Mouse (Mus musculus) forebrain, embryonic 11.5 days (tissue): ENCODE measurements around the gene Rbak. TPM values are rescaled to one million over a fixed set of nuclear protein-coding genes. Genes with fewer than 3 reads are reported as not detected.
"Not testable (repeated sequence)": the region's sequence is repeated elsewhere in the genome, so short reads cannot be mapped to it uniquely, and the experiment has no call there.

ENCODE experiments used
- ATAC-seq: fragments of 200-750 bp; cut with Nextera tagmentation; replicated peaks from 2 replicates; pipeline ENCODE4 v1.8.0; 2017; ENCODE audit warnings: moderate TSS enrichment; ENCODE audit not compliant: low FRiP score
- DNase-seq: peaks from one replicate; pipeline ENCODE4 v3.0.0-alpha.2; 2017; ENCODE audit warnings: low spot score
- H3K27ac ChIP-seq: fragments of 300-500 bp; sonication (generic); 2 replicates; pipeline ENCODE4 v1.5.1; 2014; ENCODE audit warnings: low read depth, low read length
- H3K27me3 ChIP-seq: fragments of 300-500 bp; sonication (generic); 2 replicates; pipeline ENCODE4 v1.6.1; 2014; ENCODE audit warnings: mild to moderate bottlenecking, low read length, mixed read lengths; ENCODE audit not compliant: control insufficient read depth, insufficient read depth
- H3K36me3 ChIP-seq: fragments of 300-500 bp; sonication (generic); 2 replicates; pipeline ENCODE4 v1.6.1; 2014; ENCODE audit warnings: mild to moderate bottlenecking, low read length, moderate library complexity, mixed read lengths; ENCODE audit not compliant: control insufficient read depth, insufficient read depth
- H3K4me1 ChIP-seq: fragments of 300-500 bp; sonication (generic); replicated peaks from 2 replicates; pipeline ENCODE4 v1.6.1; 2014; ENCODE audit warnings: low read length, mixed read lengths; ENCODE audit not compliant: control insufficient read depth, insufficient read depth
- H3K4me2 ChIP-seq: fragments of 300-500 bp; sonication (generic); 2 replicates; pipeline ENCODE4 v1.6.1; 2014; ENCODE audit warnings: low read depth, mild to moderate bottlenecking, low read length, moderate library complexity, mixed read lengths; ENCODE audit not compliant: severe bottlenecking
- H3K4me3 ChIP-seq: fragments of 300-500 bp; sonication (generic); 2 replicates; pipeline ENCODE4 v1.5.1; 2014; ENCODE audit warnings: low read depth, low read length
- H3K9ac ChIP-seq: fragments of 300-500 bp; sonication (generic); 2 replicates; pipeline ENCODE4 v1.6.1; 2014; ENCODE audit warnings: low read length
- H3K9me3 ChIP-seq: fragments of 300-500 bp; sonication (generic); 2 replicates; pipeline ENCODE4 v1.6.1; 2016; ENCODE audit warnings: low read length, mixed read lengths; ENCODE audit not compliant: control insufficient read depth
- WGBS: fragments of 180-500 bp; shearing (Covaris S2); extraction: QIAGEN DNeasy Blood & Tissue Kit; methylation state at CpG from one replicate; pipeline ENCODE4 v1.1.7; 2014; 5-methylcytosine and 5-hydroxymethylcytosine counted together
- polyA plus RNA-seq: library from polyadenylated mRNA; unstranded; fragments of >200 nt; fragmentation: Nextera tagmentation; extraction: Ambion mirVana; gene quantifications from 2 replicates; pipeline ENCODE4 v1.2.1, GENCODE M21; 2014

Gene Rbak
- 15.9 and 17.2 TPM in 2 replicates for polyA plus RNA-seq

DNA sequence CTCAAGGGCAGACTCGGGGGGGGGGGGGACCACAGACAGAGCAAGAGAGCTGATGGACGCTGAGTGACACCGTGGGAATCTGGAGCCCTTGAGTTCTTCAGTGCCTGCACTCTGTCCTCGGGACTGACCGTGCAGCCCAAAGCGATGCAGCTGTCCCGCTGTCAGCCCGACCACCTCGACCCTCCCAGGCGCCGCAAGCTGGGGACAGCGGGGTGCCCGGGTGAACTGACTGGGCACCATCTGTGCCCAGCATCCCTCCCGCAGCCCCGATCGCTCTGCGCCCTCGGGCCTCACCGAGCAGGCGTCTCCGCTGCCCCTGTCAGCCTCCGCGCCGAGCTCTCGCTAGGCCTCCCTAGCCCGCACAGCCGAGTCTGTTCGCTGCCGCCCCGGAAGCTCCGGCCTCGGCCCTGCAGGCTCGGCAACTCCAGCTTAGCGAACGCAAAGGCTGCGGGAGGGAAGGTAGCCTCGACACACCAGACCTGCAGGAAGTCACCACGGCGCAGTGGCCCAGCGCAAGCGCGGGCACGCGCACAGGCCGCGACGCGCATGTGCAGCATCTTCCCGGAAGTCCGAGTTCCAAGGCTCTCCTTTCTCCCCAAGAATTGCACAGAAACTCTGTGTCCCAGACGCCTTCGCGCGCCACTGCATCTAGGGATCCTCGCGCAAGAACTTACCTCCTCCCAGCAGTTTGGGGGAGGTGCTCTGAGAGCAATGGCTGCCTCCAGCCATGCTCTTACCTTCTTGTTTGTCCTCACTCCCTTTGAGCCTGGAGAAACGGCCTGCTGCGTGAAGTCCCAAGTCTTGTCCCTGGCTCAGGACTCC is at the start of gene Rbak, which contains the start of gene Spdye4b:
Gene Rbak (minus strand): TSS at position 521 of the 822 bp plus-strand sequence.
Gene Spdye4b (plus strand): TSS at position 763 of the 822 bp plus-strand sequence.
- Histone ChIP-seq H3K4me3 (peak within 1 kb of the TSS; percentile 81), H3K27ac (peak within 1 kb of the TSS; percentile 70), H3K9ac (peak within 1 kb of the TSS; percentile 88), H3K4me2 (peak within 1 kb of the TSS; percentile 60), H3K9me3 (no peaks in the 10 kb centered on the region; the same call in 1 of the 2 replicates), H3K27me3 (no peaks in the 10 kb centered on the region), H3K4me1 (no peaks in the 10 kb centered on the region), H3K36me3 (peaks cover 11% of the 10 kb centered on the region)
- DNase-seq (peak; percentile 95), ATAC-seq (peak; percentile 95)
- under 1% methylated on average over 58 of the region's 58 CpGs for WGBS

GRCm38 (mm10) chr5:143226790-143227189 is 46.2 kb upstream of the Rbak start, which contains the start of gene Spdye4a:
Gene Spdye4a (minus strand): TSS chr5:143226890.
- Histone ChIP-seq H3K9me3 (no peaks in the 10 kb centered on the region), H3K4me1 (no peaks in the 10 kb centered on the region), H3K9ac (no peak within 1 kb of the TSS), H3K36me3 (no peaks in the 10 kb centered on the region), H3K4me2 (no peak within 1 kb of the TSS), H3K27ac (no peak within 1 kb of the TSS), H3K27me3 (no peaks in the 10 kb centered on the region), H3K4me3 (no peak within 1 kb of the TSS)
- DNase-seq: no peak
- 87% methylated on average over 3 of the region's 3 CpGs for WGBS
- no peak for ATAC-seq

GRCm38 (mm10) chr5:143222287-143222686 is 41.7 kb upstream of the Rbak start:
- Histone ChIP-seq H3K9ac (no peak overlapping the region), H3K4me1 (no peaks in the 10 kb centered on the region), H3K27me3 (no peaks in the 10 kb centered on the region), H3K36me3 (no peaks in the 10 kb centered on the region), H3K4me3 (no peak overlapping the region), H3K4me2 (no peak overlapping the region), H3K9me3 (no peaks in the 10 kb centered on the region), H3K27ac (no peak overlapping the region)
- ATAC-seq (no peak), DNase-seq (no peak)
- WGBS: 67% methylated on average over 1 of the region's 1 CpGs

DNA sequence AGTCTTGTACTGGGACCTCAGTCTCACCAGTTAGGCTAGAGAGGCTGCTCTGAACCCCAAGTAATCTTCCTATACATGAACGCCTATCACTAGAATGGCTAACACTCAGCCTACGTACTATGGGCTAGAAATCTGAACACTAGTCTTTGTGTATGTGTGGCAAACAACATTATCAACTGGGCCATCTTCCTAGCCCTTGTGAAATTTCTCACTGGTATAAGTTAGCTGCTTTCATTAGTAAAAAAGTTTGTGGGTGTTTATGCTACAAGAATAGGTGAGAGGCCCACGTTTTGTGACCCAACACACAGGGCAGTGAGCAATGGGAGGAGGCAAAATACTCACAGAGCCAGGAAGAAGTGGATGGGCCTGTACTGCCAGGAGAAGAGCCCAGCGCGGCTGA is 40.4 kb upstream of the Rbak start:
- Histone ChIP-seq H3K4me3 (no peak overlapping the region), H3K9ac (no peak overlapping the region), H3K4me2 (no peak overlapping the region), H3K9me3 (no peaks in the 10 kb centered on the region), H3K4me1 (no peaks in the 10 kb centered on the region), H3K27ac (no peak overlapping the region), H3K27me3 (no peaks in the 10 kb centered on the region), H3K36me3 (no peaks in the 10 kb centered on the region)
- DNase-seq (no peak), ATAC-seq (no peak)
- WGBS: 80% methylated on average over 5 of the region's 5 CpGs

DNA sequence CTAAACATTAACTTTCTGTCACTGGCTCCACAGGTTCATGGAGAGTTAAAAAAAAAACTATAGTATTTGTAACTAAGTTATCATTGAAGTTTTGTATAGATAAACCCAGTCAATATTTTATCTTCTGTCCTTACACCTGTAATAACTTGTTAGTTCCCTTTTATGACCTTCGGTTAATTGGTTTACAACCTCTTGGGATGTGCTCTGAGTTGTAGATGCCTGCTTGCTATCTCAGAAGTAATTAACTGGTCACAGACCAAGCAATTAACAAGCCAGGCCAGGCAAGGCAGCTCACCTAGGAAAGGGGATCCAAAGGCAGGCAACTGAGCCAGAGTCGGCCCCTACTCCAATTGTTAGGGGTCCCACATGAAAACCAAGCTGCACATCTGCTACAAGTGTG is 33.3 kb upstream of the Rbak start:
- H3K4me1 ChIP-seq: no peaks in the 10 kb centered on the region
- no peak for ATAC-seq
- WGBS: 85% methylated on average over 2 of the region's 2 CpGs

GRCm38 (mm10) chr5:143205015-143205414 is 24.4 kb upstream of the Rbak start:
- H3K9ac ChIP-seq: no peak overlapping the region
- H3K4me1 ChIP-seq: no peaks in the 10 kb centered on the region
- 64% methylated on average over 3 of the region's 3 CpGs for WGBS
- ATAC-seq (no peak), DNase-seq (no peak)
- H3K27me3 ChIP-seq: no peaks in the 10 kb centered on the region
- H3K4me2 ChIP-seq: no peak overlapping the region
- H3K4me3 ChIP-seq: no peak overlapping the region
- no peak overlapping the region for H3K27ac ChIP-seq
- no peaks in the 10 kb centered on the region for H3K36me3 ChIP-seq
- H3K9me3 ChIP-seq: peaks cover 5% of the 10 kb centered on the region

More for the DNA sequence above, 33.3 kb upstream of the Rbak start:
- H3K27me3 ChIP-seq: no peaks in the 10 kb centered on the region
- no peak overlapping the region for H3K27ac ChIP-seq
- no peaks in the 10 kb centered on the region for H3K36me3 ChIP-seq
- peaks cover 2% of the 10 kb centered on the region for H3K9me3 ChIP-seq
- H3K9ac ChIP-seq: no peak overlapping the region
- no peak overlapping the region for H3K4me3 ChIP-seq
- no peak for DNase-seq
- H3K4me2 ChIP-seq: no peak overlapping the region

GRCm38 (mm10) chr5:143196506-143196905 is 15.9 kb upstream of the Rbak start:
- WGBS: 85% methylated on average over 4 of the region's 4 CpGs
- no peaks in the 10 kb centered on the region for H3K36me3 ChIP-seq
- no peak overlapping the region for H3K4me3 ChIP-seq
- no peak overlapping the region for H3K27ac ChIP-seq
- H3K9me3 ChIP-seq: no peaks in the 10 kb centered on the region
- no peak for DNase-seq
- no peak overlapping the region for H3K9ac ChIP-seq
- ATAC-seq: no peak
- no peaks in the 10 kb centered on the region for H3K27me3 ChIP-seq
- H3K4me1 ChIP-seq: no peaks in the 10 kb centered on the region
- H3K4me2 ChIP-seq: no peak overlapping the region

- Histone ChIP-seq H3K4me1 (no peaks in the 10 kb centered on the region), H3K9me3 (no peaks in the 10 kb centered on the region), H3K4me2 (no peak overlapping the region), H3K27me3 (no peaks in the 10 kb centered on the region), H3K9ac (no peak overlapping the region), H3K27ac (no peak overlapping the region), H3K4me3 (no peak overlapping the region), H3K36me3 (no peaks in the 10 kb centered on the region)
- DNase-seq (no peak), ATAC-seq (no peak)
- WGBS: 84% methylated on average over 2 of the region's 2 CpGs
Observed at GRCm38 (mm10) chr5:143195166-143195565, 14.6 kb upstream of the Rbak start.

- not testable (repeated sequence) for DNase-seq, H3K4me1 ChIP-seq, H3K27me3 ChIP-seq, H3K27ac ChIP-seq, H3K9me3 ChIP-seq, H3K9ac ChIP-seq, H3K36me3 ChIP-seq, H3K4me2 ChIP-seq, ATAC-seq, H3K4me3 ChIP-seq
- WGBS: 76% methylated on average over 8 of the region's 8 CpGs
Observed at GRCm38 (mm10) chr5:143194747-143195146, 14.2 kb upstream of the Rbak start.
